Mouse (Mus musculus) embryonic fibroblast, embryonic 13.5 days (primary cell): ENCODE results near the gene Cspg5.

Experiments
- CTCF ChIP-seq: IDR thresholded peaks from 2 replicates; pipeline ENCODE4 v1.5.1; 2011; ENCODE audit warnings: mild to moderate bottlenecking, control low read depth, low read length, moderate library complexity, borderline replicate concordance; ENCODE audit not compliant: insufficient read depth
- POLR2A ChIP-seq: IDR thresholded peaks from 2 replicates; pipeline ENCODE4 v1.6.1; 2011; ENCODE audit warnings: low read depth, mild to moderate bottlenecking, control low read depth, low read length, moderate library complexity

DNA sequence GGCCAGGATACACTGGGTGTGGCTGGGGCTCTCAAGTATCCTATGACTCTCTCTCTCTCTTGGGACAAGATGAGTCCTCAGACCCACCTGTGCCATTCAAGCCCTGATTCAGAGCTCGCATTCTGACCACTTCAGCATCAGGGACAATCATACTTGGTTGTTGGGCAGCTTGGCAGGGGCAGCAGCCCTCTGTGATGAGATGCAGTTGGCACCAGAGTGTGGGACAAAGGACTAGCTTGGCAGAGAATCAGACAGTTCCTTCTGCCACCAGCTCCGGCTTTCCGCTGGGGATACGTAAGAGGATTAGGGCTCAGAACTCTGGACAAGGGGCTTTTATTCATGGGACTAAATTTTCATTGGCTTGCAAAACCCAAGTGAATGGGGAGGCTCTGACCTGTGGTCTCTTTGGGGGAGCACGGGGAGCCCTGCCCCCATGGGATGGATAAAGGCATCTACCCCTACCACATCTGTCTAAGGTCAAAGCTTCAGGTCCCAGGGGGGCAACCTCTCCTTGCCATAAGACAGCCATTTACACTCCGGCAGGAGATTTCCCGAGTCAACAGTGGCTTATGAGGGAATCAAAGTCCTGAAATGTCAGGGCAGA, 43.8 kb downstream of the Cspg5 start:
- no peak for TF ChIP-seq POLR2A
- no peak for TF ChIP-seq CTCF
